Mouse (Mus musculus): ENCODE measurements around the gene Mrps22. TPM values are rescaled to one million over a fixed set of nuclear protein-coding genes. Genes with fewer than 3 reads are reported as not detected.

Mrps22 gene
- polyA plus RNA-seq (2016; fragmentation: Nextera tagmentation; extraction: Ambion mirVana), result 66.4 and 70.4 TPM in 2 replicates

GRCm38 (mm10) chr9:98601156-98601836 is at the start of gene Mrps22:
Gene Mrps22 (minus strand): TSS chr9:98601660.
- Histone ChIP-seq H3K4me1 (replicated peaks) (peaks cover 11% of the 10 kb centered on the region), H3K27me3 (no peaks in the 10 kb centered on the region), H3K27ac (0 out of 2 replicates have a peak within 1 kb of the TSS, but pooled peaks have one; percentile 41), H3K9ac (replicated peaks) (peak within 1 kb of the TSS; percentile 79), H3K9me3 (peaks cover 3% of the 10 kb centered on the region; the same call in 1 of the 2 replicates), H3K36me3 (peaks cover 21% of the 10 kb centered on the region), H3K4me3 (replicated peaks) (peak within 1 kb of the TSS; percentile 91), H3K4me2 (peak within 1 kb of the TSS; percentile 97)
- under 1% methylated on average over 44 of the region's 44 CpGs for WGBS
- ATAC-seq (ENCODE audit: insufficient number of reproducible peaks, insufficient read depth, low FRiP score, low TSS enrichment, low read depth), result peak; percentile 96

- Histone ChIP-seq H3K4me3 (replicated peaks) (no peak overlapping the region), H3K4me1 (replicated peaks) (peaks cover 13% of the 10 kb centered on the region; the same call in 1 of the 2 replicates), H3K36me3 (no peaks in the 10 kb centered on the region), H3K27ac (no peak overlapping the region), H3K9ac (replicated peaks) (no peak overlapping the region), H3K9me3 (no peaks in the 10 kb centered on the region), H3K4me2 (no peak overlapping the region), H3K27me3 (no peaks in the 10 kb centered on the region; the same call in 1 of the 2 replicates)
- no peak for ATAC-seq (ENCODE audit: insufficient number of reproducible peaks, insufficient read depth, low FRiP score, low TSS enrichment, low read depth)
- 35% methylated on average over 8 of the region's 8 CpGs for WGBS
These were observed 49.1 kb upstream of the Mrps22 start for GRCm38 (mm10) chr9:98650547-98650946.

DNA sequence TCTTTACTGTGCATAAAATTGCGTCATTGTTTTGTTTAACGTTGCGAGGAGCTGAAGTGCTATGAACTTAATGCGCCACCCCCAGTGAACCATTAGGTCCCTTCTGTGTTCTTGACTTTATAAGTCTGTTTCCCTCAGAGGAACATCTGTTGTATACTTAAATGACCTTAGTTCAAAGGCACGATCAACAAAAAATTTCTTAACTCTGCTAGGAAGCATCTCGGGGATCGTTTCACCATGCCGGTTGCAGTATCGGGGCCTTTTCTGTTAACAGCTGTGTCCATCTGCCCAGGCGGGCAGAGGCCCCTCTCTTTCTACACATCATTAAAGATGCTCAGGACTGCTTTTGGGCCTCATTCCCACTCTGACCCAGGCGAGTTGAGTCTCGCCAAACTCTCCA is 46.0 kb upstream of the Mrps22 start:
- WGBS, result 58% methylated on average over 12 of the region's 12 CpGs
- Histone ChIP-seq H3K4me1 (replicated peaks) (peaks cover 8% of the 10 kb centered on the region; the same call in 1 of the 2 replicates), H3K4me2 (no peak overlapping the region), H3K36me3 (no peaks in the 10 kb centered on the region), H3K9me3 (no peaks in the 10 kb centered on the region), H3K27me3 (peaks cover 10% of the 10 kb centered on the region), H3K4me3 (replicated peaks) (no peak overlapping the region), H3K9ac (replicated peaks) (no peak overlapping the region), H3K27ac (no peak overlapping the region)
- ATAC-seq (ENCODE audit: insufficient number of reproducible peaks, insufficient read depth, low FRiP score, low TSS enrichment, low read depth), result no peak

DNA sequence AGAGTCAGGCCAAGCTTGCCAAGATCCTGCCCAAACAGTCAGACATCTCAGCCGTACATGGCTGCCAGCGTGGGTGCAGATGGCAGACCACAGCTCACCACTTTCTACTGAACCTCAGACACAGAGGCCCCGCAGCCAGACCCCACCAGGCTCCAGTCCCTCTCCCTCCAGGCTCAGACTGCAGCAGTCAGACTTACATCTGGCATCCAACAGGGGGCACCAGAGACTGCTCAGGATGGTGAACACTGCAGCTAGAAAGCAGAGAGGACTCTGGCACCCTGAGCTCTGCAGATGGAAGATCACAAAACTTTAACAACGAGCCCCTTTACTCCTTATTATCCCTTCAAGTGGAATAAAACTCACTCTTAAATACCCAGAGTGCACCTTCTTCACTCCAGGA is 44.3 kb upstream of the Mrps22 start:
- Histone ChIP-seq H3K27ac (no peak overlapping the region), H3K4me2 (no peak overlapping the region), H3K4me3 (replicated peaks) (no peak overlapping the region), H3K36me3 (no peaks in the 10 kb centered on the region), H3K27me3 (peaks cover 10% of the 10 kb centered on the region), H3K9me3 (no peaks in the 10 kb centered on the region), H3K4me1 (replicated peaks) (peaks cover 4% of the 10 kb centered on the region; the same call in 1 of the 2 replicates), H3K9ac (replicated peaks) (no peak overlapping the region)
- ATAC-seq (ENCODE audit: insufficient number of reproducible peaks, insufficient read depth, low FRiP score, low TSS enrichment, low read depth), result peak; percentile 48; the same call in 1 of the 2 replicates
- WGBS, result 19% methylated on average over 4 of the region's 4 CpGs

DNA sequence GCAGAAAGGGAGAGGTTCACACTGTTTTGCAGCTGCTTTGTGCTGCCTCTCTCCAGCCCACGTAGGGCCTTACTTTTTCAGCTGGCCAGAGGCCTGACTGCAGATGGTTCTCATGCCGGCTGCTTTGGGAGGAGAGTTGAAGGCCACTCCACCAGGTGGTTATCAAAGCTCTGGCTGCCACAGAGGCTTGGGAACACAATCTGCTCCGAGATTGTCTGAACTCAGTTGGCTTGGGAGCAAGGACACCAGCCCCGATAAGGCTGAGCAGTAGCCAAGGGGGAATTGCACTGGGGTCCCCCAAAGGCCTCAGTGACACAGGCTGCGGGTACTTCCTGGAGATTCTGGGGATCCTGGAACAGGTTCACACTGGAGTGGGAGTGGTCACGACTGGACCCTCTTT is 40.7 kb upstream of the Mrps22 start:
- no peak for ATAC-seq (ENCODE audit: insufficient number of reproducible peaks, insufficient read depth, low FRiP score, low TSS enrichment, low read depth)
- no peaks in the 10 kb centered on the region for H3K9me3 ChIP-seq
- no peak overlapping the region for H3K9ac ChIP-seq (replicated peaks)
- no peaks in the 10 kb centered on the region for H3K4me1 ChIP-seq (replicated peaks)
- H3K27me3 ChIP-seq, result peaks cover 10% of the 10 kb centered on the region
- no peak overlapping the region for H3K27ac ChIP-seq
- H3K4me3 ChIP-seq (replicated peaks), result no peak overlapping the region
- no peaks in the 10 kb centered on the region for H3K36me3 ChIP-seq
- 76% methylated on average over 6 of the region's 6 CpGs for WGBS
- H3K4me2 ChIP-seq, result no peak overlapping the region

DNA sequence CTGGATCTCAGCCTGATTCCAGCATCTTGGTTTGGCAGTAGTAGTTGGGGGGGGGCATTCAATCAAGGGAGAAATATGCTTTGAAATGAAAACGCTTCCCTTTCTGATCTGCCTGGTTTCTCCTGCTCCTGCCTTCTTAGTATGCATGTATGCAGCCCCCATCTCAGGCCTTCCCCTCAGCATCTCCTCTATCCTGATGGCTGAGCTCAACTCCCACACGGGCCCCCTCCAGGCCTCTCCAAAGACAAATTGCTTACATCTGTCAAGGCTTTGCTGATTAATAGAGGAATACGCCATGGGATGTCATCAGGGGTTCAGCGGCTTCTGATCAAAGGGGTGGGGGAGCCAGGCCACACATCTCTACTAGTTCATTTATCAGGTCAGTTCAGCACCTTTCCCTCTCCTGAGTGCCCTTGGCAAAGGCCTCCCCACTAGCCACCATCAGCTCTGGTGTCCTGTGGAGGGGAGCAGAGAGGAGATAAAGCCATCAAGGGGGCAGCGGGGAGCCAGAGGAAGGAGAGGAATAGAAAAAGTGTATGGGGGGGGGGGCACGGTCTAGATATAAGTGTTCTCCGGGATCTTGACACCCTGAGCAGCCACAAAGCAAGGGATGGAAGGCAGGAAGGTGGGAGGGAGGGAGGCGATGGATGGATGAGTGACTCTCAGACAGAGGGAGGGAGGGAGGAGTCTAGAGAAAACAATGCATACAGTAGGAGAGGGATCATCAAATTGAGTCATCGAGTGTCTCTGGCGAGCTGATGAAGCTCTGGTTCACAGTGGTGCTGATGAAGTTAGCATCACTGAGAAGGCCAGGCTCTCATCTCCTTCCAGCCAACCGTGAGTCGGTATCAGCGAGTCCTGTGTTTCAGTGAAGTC is 32.1 kb upstream of the Mrps22 start:
- Histone ChIP-seq H3K9ac (replicated peaks) (no peak overlapping the region), H3K9me3 (no peaks in the 10 kb centered on the region), H3K4me1 (replicated peaks) (peaks cover 8% of the 10 kb centered on the region), H3K27ac (no peak overlapping the region), H3K4me2 (no peak overlapping the region), H3K27me3 (no peaks in the 10 kb centered on the region), H3K36me3 (no peaks in the 10 kb centered on the region), H3K4me3 (replicated peaks) (no peak overlapping the region)
- ATAC-seq (ENCODE audit: insufficient number of reproducible peaks, insufficient read depth, low FRiP score, low TSS enrichment, low read depth), result no peak
- 71% methylated on average over 13 of the region's 13 CpGs for WGBS

- Histone ChIP-seq H3K27ac (no peak overlapping the region), H3K27me3 (peaks cover 11% of the 10 kb centered on the region; the same call in 1 of the 2 replicates), H3K36me3 (no peaks in the 10 kb centered on the region), H3K4me3 (replicated peaks) (no peak overlapping the region), H3K4me2 (no peak overlapping the region), H3K4me1 (replicated peaks) (peaks cover 8% of the 10 kb centered on the region), H3K9ac (replicated peaks) (no peak overlapping the region), H3K9me3 (no peaks in the 10 kb centered on the region)
- WGBS, result 39% methylated on average over 3 of the region's 3 CpGs
- ATAC-seq (ENCODE audit: insufficient number of reproducible peaks, insufficient read depth, low FRiP score, low TSS enrichment, low read depth), result no peak
These were observed 27.0 kb upstream of the Mrps22 start for GRCm38 (mm10) chr9:98628480-98628879.

DNA sequence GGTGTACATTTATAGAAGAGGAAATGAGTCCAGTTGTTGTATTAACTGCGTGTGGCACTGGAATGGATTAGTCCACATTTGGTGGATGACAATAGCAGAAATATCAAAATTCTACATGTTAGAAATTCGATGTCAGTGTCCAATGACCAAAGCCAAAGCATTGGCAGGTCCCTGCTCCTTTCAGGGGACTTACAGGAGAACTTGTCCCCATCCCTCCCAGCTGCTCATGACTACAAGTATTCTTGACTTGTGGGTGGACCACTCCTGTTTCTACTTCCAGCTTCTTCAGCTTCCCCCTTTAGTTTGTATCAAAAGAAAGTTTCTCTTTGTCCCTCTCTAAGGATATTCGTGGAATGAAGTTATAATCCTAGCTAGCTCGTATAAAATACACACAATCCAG is 3.4 kb upstream of the Mrps22 start:
- WGBS, result 73% methylated on average over 4 of the region's 4 CpGs
- H3K4me2 ChIP-seq, result no peak overlapping the region
- no peak for ATAC-seq (ENCODE audit: insufficient number of reproducible peaks, insufficient read depth, low FRiP score, low TSS enrichment, low read depth)

GRCm38 (mm10) chr9:98601837-98602359 is 438 bp upstream of the Mrps22 start:
- Histone ChIP-seq H3K36me3 (peaks cover 15% of the 10 kb centered on the region), H3K4me3 (replicated peaks) (peak overlapping the region; percentile 91), H3K9ac (replicated peaks) (peak overlapping the region; percentile 79), H3K4me1 (replicated peaks) (peaks cover 11% of the 10 kb centered on the region), H3K27ac (no peak overlapping the region), H3K4me2 (peak overlapping the region; percentile 97), H3K27me3 (no peaks in the 10 kb centered on the region), H3K9me3 (peaks cover 3% of the 10 kb centered on the region; the same call in 1 of the 2 replicates)
- 54% methylated on average over 11 of the region's 11 CpGs for WGBS
- no peak; the same call in 1 of the 2 replicates for ATAC-seq (ENCODE audit: insufficient number of reproducible peaks, insufficient read depth, low FRiP score, low TSS enrichment, low read depth)

More for the DNA sequence above, 3.4 kb upstream of the Mrps22 start:
- H3K9ac ChIP-seq (replicated peaks), result no peak overlapping the region
- H3K36me3 ChIP-seq, result no peaks in the 10 kb centered on the region
- H3K27me3 ChIP-seq, result no peaks in the 10 kb centered on the region; the same call in 1 of the 2 replicates
- H3K9me3 ChIP-seq, result peaks cover 3% of the 10 kb centered on the region; the same call in 1 of the 2 replicates
- H3K4me1 ChIP-seq (replicated peaks), result peaks cover 11% of the 10 kb centered on the region
- H3K27ac ChIP-seq, result no peak overlapping the region
- H3K4me3 ChIP-seq (replicated peaks), result no peak overlapping the region

- 87% methylated on average over 6 of the region's 6 CpGs for WGBS
- Histone ChIP-seq H3K9me3 (peaks cover 3% of the 10 kb centered on the region; the same call in 1 of the 2 replicates), H3K4me2 (peak overlapping the region; percentile 97), H3K9ac (replicated peaks) (no peak overlapping the region), H3K4me1 (replicated peaks) (peaks cover 11% of the 10 kb centered on the region), H3K4me3 (replicated peaks) (peak overlapping the region; percentile 91; the same call in 1 of the 2 replicates), H3K27me3 (no peaks in the 10 kb centered on the region), H3K27ac (no peak overlapping the region), H3K36me3 (peaks cover 32% of the 10 kb centered on the region)
- ATAC-seq (ENCODE audit: insufficient number of reproducible peaks, insufficient read depth, low FRiP score, low TSS enrichment, low read depth), result no peak
These were observed 1.4 kb downstream of the Mrps22 start for GRCm38 (mm10) chr9:98600094-98600493.

GRCm38 (mm10) chr9:98583852-98584251 is 17.6 kb downstream of the Mrps22 start:
- Histone ChIP-seq H3K27ac (no peak overlapping the region), H3K27me3 (no peaks in the 10 kb centered on the region), H3K4me3 (replicated peaks) (no peak overlapping the region), H3K9ac (replicated peaks) (no peak overlapping the region), H3K4me2 (no peak overlapping the region), H3K4me1 (replicated peaks) (no peaks in the 10 kb centered on the region), H3K36me3 (peaks cover 90% of the 10 kb centered on the region), H3K9me3 (no peaks in the 10 kb centered on the region)
- WGBS, result 96% methylated on average over 4 of the region's 4 CpGs
- no peak for ATAC-seq (ENCODE audit: insufficient number of reproducible peaks, insufficient read depth, low FRiP score, low TSS enrichment, low read depth)
